Mouse (Mus musculus) cerebellum, adult 8-10 months (tissue): Measurements from ENCODE around the gene Celf2.

Source experiments
- DNase-seq: peaks from one replicate; pipeline ENCODE4 v3.0.0; 2022

The Celf2 gene

GRCm38 (mm10) chr2:6896896-6897295 is 612.5 kb downstream of the Celf2 start:
- no peak for DNase-seq

- no peak for DNase-seq
These were observed 615.8 kb downstream of the Celf2 start for GRCm38 (mm10) chr2:6893597-6893996.

GRCm38 (mm10) chr2:6893095-6893494 is 616.3 kb downstream of the Celf2 start:
- DNase-seq = no peak

GRCm38 (mm10) chr2:6884796-6885711 is 624.3 kb downstream of the Celf2 start:
- no peak for DNase-seq

- peak; percentile 54 for DNase-seq
These were observed 625.2 kb downstream of the Celf2 start for GRCm38 (mm10) chr2:6883996-6884795.

GRCm38 (mm10) chr2:6882236-6882885 is 627.0 kb downstream of the Celf2 start:
- no peak for DNase-seq

GRCm38 (mm10) chr2:6880941-6881575 is 628.3 kb downstream of the Celf2 start:
- DNase-seq = no peak

GRCm38 (mm10) chr2:6877094-6877493 is 632.3 kb downstream of the Celf2 start:
- DNase-seq = no peak

- DNase-seq = no peak
These were observed 632.8 kb downstream of the Celf2 start for GRCm38 (mm10) chr2:6876547-6876946.

- DNase-seq = no peak
These were observed 634.2 kb downstream of the Celf2 start for GRCm38 (mm10) chr2:6875071-6875611.

- peak; percentile 65 for DNase-seq
These were observed 635.0 kb downstream of the Celf2 start for GRCm38 (mm10) chr2:6874266-6874955.

- DNase-seq = no peak
These were observed 635.7 kb downstream of the Celf2 start for GRCm38 (mm10) chr2:6873711-6874110.

GRCm38 (mm10) chr2:6872894-6873255 is 636.5 kb downstream of the Celf2 start:
- DNase-seq = no peak

GRCm38 (mm10) chr2:6872131-6872893 is 637.1 kb downstream of the Celf2 start:
- DNase-seq = peak; percentile 78

GRCm38 (mm10) chr2:6871281-6872130 is 637.9 kb downstream of the Celf2 start:
- no peak for DNase-seq

GRCm38 (mm10) chr2:6869956-6870710 is 639.2 kb downstream of the Celf2 start:
- no peak for DNase-seq

GRCm38 (mm10) chr2:6867297-6867696 is 642.1 kb downstream of the Celf2 start:
- no peak for DNase-seq

- DNase-seq = no peak
These were observed 643.6 kb downstream of the Celf2 start for GRCm38 (mm10) chr2:6865785-6866184.

- DNase-seq = no peak
These were observed 659.2 kb downstream of the Celf2 start for GRCm38 (mm10) chr2:6850102-6850644.
